Mouse (Mus musculus) forebrain, embryonic 15.5 days (tissue): ENCODE results near the gene S1pr3. TPM values are rescaled to one million over a fixed set of nuclear protein-coding genes. Genes with fewer than 3 reads are reported as not detected.

ENCODE experiments used
- polyA plus RNA-seq: library from polyadenylated mRNA; unstranded; fragments of >200 nt; fragmentation: Nextera tagmentation; extraction: Ambion mirVana; gene quantifications from 2 replicates; pipeline ENCODE4 v1.2.1, GENCODE M21; 2015

The S1pr3 gene
- polyA plus RNA-seq, 1 experiment from 2014 or later: 12.8 TPM

Other genes with a start within 250 kb of the S1pr3 start
- 0.97 and 1.4 TPM in 2 replicates for gene Nxnl2, start 237.6 kb upstream of the S1pr3 start, polyA plus RNA-seq
- 9.6 and 10.1 TPM in 2 replicates for gene Shc3, start 160.8 kb downstream of the S1pr3 start, polyA plus RNA-seq
- 130 and 152 TPM in 2 replicates for gene Cks2, start 236.6 kb downstream of the S1pr3 start, polyA plus RNA-seq
- 33.3 and 37.7 TPM in 2 replicates for gene Secisbp2, start 243.1 kb downstream of the S1pr3 start, polyA plus RNA-seq